Mouse (Mus musculus) cerebellum, adult 2 months (tissue): Measurements from ENCODE around the gene Spag5. TPM values are rescaled to one million over a fixed set of nuclear protein-coding genes. Genes with fewer than 3 reads are reported as not detected.

Experiments used
- DNase-seq, 2 experiments: peaks; one replicate each; pipeline ENCODE4 v3.0.0; 2021
- H3K27ac ChIP-seq: fragments of 200-500 bp; 2 replicates; pipeline ENCODE4 v1.5.1; 2012; ENCODE audit warnings: low read length, control low read depth, inconsistent platforms; ENCODE audit not compliant: insufficient read depth
- H3K27me3 ChIP-seq: fragments of 200-500 bp; 2 replicates; pipeline ENCODE4 v1.6.1; 2012; ENCODE audit warnings: inconsistent platforms, mild to moderate bottlenecking, low read length, moderate library complexity; ENCODE audit not compliant: control insufficient read depth, insufficient read depth
- H3K4me1 ChIP-seq: fragments of 200-500 bp; 2 replicates; pipeline ENCODE4 v1.6.1; 2011; ENCODE audit warnings: low read length; ENCODE audit not compliant: control insufficient read depth, insufficient read depth
- H3K4me3 ChIP-seq: fragments of 200-500 bp; replicated peaks from 2 replicates; pipeline ENCODE3; 2011; ENCODE audit warnings: mild to moderate bottlenecking, low read depth, low read length, control low read depth; ENCODE audit not compliant: insufficient read depth
- CTCF ChIP-seq: fragments of 200-500 bp; IDR thresholded peaks from 2 replicates; pipeline ENCODE4 v1.5.1; 2011; ENCODE audit warnings: low read depth, mild to moderate bottlenecking, control low read depth, low read length, moderate library complexity, borderline replicate concordance; ENCODE audit not compliant: insufficient read depth
- POLR2A ChIP-seq: fragments of 200-500 bp; IDR thresholded peaks from 2 replicates; pipeline ENCODE4 v1.6.1; 2011; ENCODE audit warnings: low read length, control low read depth, borderline replicate concordance; ENCODE audit not compliant: insufficient read depth
- WGBS: fragments of 180-500 bp; shearing (Covaris S2); methylation state at CpG from one replicate; pipeline ENCODE4 v1.1.7; 2018; 5-methylcytosine and 5-hydroxymethylcytosine counted together
- polyA plus RNA-seq: library from polyadenylated mRNA; depleted of rRNA; stranded (reverse); fragments of >200 nt; gene quantifications from 2 replicates; pipeline ENCODE4 v1.2.3, GENCODE M21; 2012

Spag5 gene
- polyA plus RNA-seq, 1 experiment: 17.6 TPM

GRCm38 (mm10) chr11:78344328-78344889 lies 43.1 kb downstream of the Spag5 start:
- peak overlapping the region; percentile 57 for H3K4me3 ChIP-seq
- DNase-seq: no peak
- H3K27ac ChIP-seq: no peak overlapping the region
- no peak for TF ChIP-seq CTCF
- no peak for TF ChIP-seq POLR2A
- 68% methylated on average over 6 of the region's 6 CpGs for WGBS
- peaks cover 7% of the 10 kb centered on the region; the same call in 1 of the 2 replicates for H3K4me1 ChIP-seq
- no peaks in the 10 kb centered on the region for H3K27me3 ChIP-seq

- 55% methylated on average over 8 of the region's 8 CpGs for WGBS
- Histone ChIP-seq H3K27ac (no peak overlapping the region), H3K4me1 (peaks cover 7% of the 10 kb centered on the region; the same call in 1 of the 2 replicates), H3K27me3 (no peaks in the 10 kb centered on the region), H3K4me3 (peak overlapping the region; percentile 2)
- peak in 1 of 2 experiments; percentile 32 for DNase-seq
- TF ChIP-seq POLR2A (no peak), CTCF (no peak)
Observed at GRCm38 (mm10) chr11:78344890-78345715, 43.8 kb downstream of the Spag5 start.

- Histone ChIP-seq H3K27me3 (no peaks in the 10 kb centered on the region), H3K27ac (no peak overlapping the region), H3K4me3 (no peak overlapping the region), H3K4me1 (peaks cover 7% of the 10 kb centered on the region; the same call in 1 of the 2 replicates)
- TF ChIP-seq POLR2A (no peak), CTCF (no peak)
- DNase-seq: no peak
- 90% methylated on average over 7 of the region's 7 CpGs for WGBS
Observed at GRCm38 (mm10) chr11:78345801-78346200, 44.5 kb downstream of the Spag5 start.

- no peak for DNase-seq
- H3K4me3 ChIP-seq: no peak overlapping the region
Observed at GRCm38 (mm10) chr11:78346326-78347069, 45.2 kb downstream of the Spag5 start.

GRCm38 (mm10) chr11:78347070-78347754 lies 45.9 kb downstream of the Spag5 start:
- Histone ChIP-seq H3K4me1 (peaks cover 7% of the 10 kb centered on the region; the same call in 1 of the 2 replicates), H3K4me3 (no peak overlapping the region), H3K27me3 (no peaks in the 10 kb centered on the region), H3K27ac (no peak overlapping the region)
- peak; percentile 86 for TF ChIP-seq CTCF
- TF ChIP-seq POLR2A: no peak
- peak; percentile 67 to 81 for DNase-seq
- WGBS: 91% methylated on average over 10 of the region's 10 CpGs

More at GRCm38 (mm10) chr11:78346326-78347069, 45.2 kb downstream of the Spag5 start:
- Histone ChIP-seq H3K27ac (no peak overlapping the region), H3K27me3 (no peaks in the 10 kb centered on the region), H3K4me1 (peaks cover 7% of the 10 kb centered on the region; the same call in 1 of the 2 replicates)
- WGBS: 83% methylated on average over 6 of the region's 6 CpGs
- TF ChIP-seq CTCF (no peak), POLR2A (no peak)

- TF ChIP-seq POLR2A (no peak), CTCF (no peak)
- DNase-seq: no peak
- WGBS: 72% methylated on average over 9 of the region's 9 CpGs
Observed at GRCm38 (mm10) chr11:78347908-78348307, 46.6 kb downstream of the Spag5 start.

GRCm38 (mm10) chr11:78348474-78348873 lies 47.1 kb downstream of the Spag5 start:
- DNase-seq: no peak
- WGBS: 54% methylated on average over 7 of the region's 7 CpGs

More at GRCm38 (mm10) chr11:78347908-78348307, 46.6 kb downstream of the Spag5 start:
- Histone ChIP-seq H3K4me1 (peaks cover 7% of the 10 kb centered on the region; the same call in 1 of the 2 replicates), H3K27ac (no peak overlapping the region), H3K27me3 (no peaks in the 10 kb centered on the region), H3K4me3 (no peak overlapping the region)

More at GRCm38 (mm10) chr11:78348474-78348873, 47.1 kb downstream of the Spag5 start:
- TF ChIP-seq POLR2A: no peak
- TF ChIP-seq CTCF: no peak
- Histone ChIP-seq H3K27me3 (no peaks in the 10 kb centered on the region), H3K27ac (no peak overlapping the region), H3K4me3 (no peak overlapping the region), H3K4me1 (peaks cover 7% of the 10 kb centered on the region; the same call in 1 of the 2 replicates)
